In genomic region chr2:174673592-174674286, GRCm38 (mm10) we compare ENCODE assay signal across 8 mouse cellular contexts. TPM values are rescaled to one million over a fixed set of nuclear protein-coding genes. Genes with fewer than 3 reads are reported as not detected.
A peak's percentile ranks its signal among the peaks of the same experiment; 100 is the strongest.
DNase-seq lines count a peak whose midpoint lies in the region; ATAC-seq and TF ChIP-seq lines count a peak whose summit lies in the region.

No protein-coding gene starts in this region.

- no peak for TF ChIP-seq POLR2A in myocyte (IDR thresholded peaks at IDR 0.05; ENCODE audit: insufficient read length, low read depth)

- peaks cover 8% of the 10 kb centered on the region for H3K4me1 ChIP-seq in erythroblast, embryonic 14.5 days (ENCODE audit: control insufficient read depth)
- peaks cover 16% of the 10 kb centered on the region; the same call in 1 of the 2 replicates for H3K4me1 ChIP-seq in heart, embryonic 12.5 days (replicated peaks)
- no peaks in the 10 kb centered on the region; the same call in 1 of the 2 replicates for H3K4me1 ChIP-seq in kidney, postnatal 0 days (replicated peaks; ENCODE audit: insufficient read depth, low read length)
- H3K4me1 ChIP-seq in liver, embryonic 11.5 days (replicated peaks; ENCODE audit: control insufficient read depth, insufficient read depth, low read length) = peaks cover 3% of the 10 kb centered on the region; the same call in 1 of the 2 replicates

- H3K4me3 ChIP-seq in C2C12 (ENCODE audit: insufficient read depth, poor library complexity, severe bottlenecking) (no peak overlapping the region), myocyte (no peak overlapping the region)
- peak overlapping the region; percentile 49 for H3K4me3 ChIP-seq in erythroblast, embryonic 14.5 days (replicated peaks)
- H3K4me3 ChIP-seq in heart, embryonic 12.5 days = peak overlapping the region; percentile 59
- peak overlapping the region; percentile 35 for H3K4me3 ChIP-seq in kidney, postnatal 0 days (replicated peaks; ENCODE audit: low read depth, low read length)
- H3K4me3 ChIP-seq in liver, embryonic 11.5 days (ENCODE audit: low read depth, low read length) = peak overlapping the region; percentile 47

- H3K27me3 ChIP-seq in C2C12 (ENCODE audit: control insufficient read depth, insufficient read depth, insufficient read length) (peaks cover 3% of the 10 kb centered on the region), myocyte (ENCODE audit: control insufficient read depth, insufficient read depth, insufficient read length) (no peaks in the 10 kb centered on the region)
- peaks cover 30% of the 10 kb centered on the region for H3K27me3 ChIP-seq in erythroblast, embryonic 14.5 days (ENCODE audit: control insufficient read depth)
- H3K27me3 ChIP-seq in heart, embryonic 12.5 days (replicated peaks) = peaks cover 23% of the 10 kb centered on the region
- H3K27me3 ChIP-seq in kidney, postnatal 0 days (ENCODE audit: insufficient read depth, low read length) = no peaks in the 10 kb centered on the region
- peaks cover 20% of the 10 kb centered on the region for H3K27me3 ChIP-seq in liver, embryonic 11.5 days (replicated peaks; ENCODE audit: control insufficient read depth, insufficient read depth, low read length)

- peak; percentile 82 for DNase-seq in brain, embryonic 18.5 days (ENCODE audit: low read depth, low spot score)
- peak; percentile 92 for DNase-seq in kidney, postnatal 0 days (ENCODE audit: low spot score)
- DNase-seq in liver, embryonic 11.5 days (ENCODE audit: low spot score) = peak; percentile 83
- peak; percentile 83 to 93 for DNase-seq in spleen, postnatal 4 days (ENCODE audit: low spot score in 2 of 2)

- no peak overlapping the region for H3K27ac ChIP-seq in heart, embryonic 12.5 days (ENCODE audit: poor library complexity, severe bottlenecking)
- no peak overlapping the region for H3K27ac ChIP-seq in kidney, postnatal 0 days
- no peak overlapping the region for H3K27ac ChIP-seq in liver, embryonic 11.5 days (ENCODE audit: low read depth, low read length)

- no peaks in the 10 kb centered on the region for H3K9me3 ChIP-seq in erythroblast, embryonic 14.5 days (ENCODE audit: control insufficient read depth, low read length)
- no peaks in the 10 kb centered on the region for H3K9me3 ChIP-seq in heart, embryonic 12.5 days (replicated peaks)
- no peaks in the 10 kb centered on the region for H3K9me3 ChIP-seq in kidney, postnatal 0 days (replicated peaks; ENCODE audit: low read length)
- no peaks in the 10 kb centered on the region for H3K9me3 ChIP-seq in liver, embryonic 11.5 days (ENCODE audit: control insufficient read depth, low read length)

- peak; percentile 74 for ATAC-seq in heart, embryonic 12.5 days (ENCODE audit: insufficient number of reproducible peaks, low FRiP score)
- peak; percentile 73 for ATAC-seq in kidney, postnatal 0 days (replicated peaks; ENCODE audit: low FRiP score, low read depth)
- ATAC-seq in liver, embryonic 11.5 days (replicated peaks; ENCODE audit: low FRiP score) = peak; percentile 78

- H3ac ChIP-seq in C2C12 (ENCODE audit: control insufficient read depth, insufficient read length, low read depth) (no peak overlapping the region), myocyte (ENCODE audit: control insufficient read depth, insufficient read length) (no peak overlapping the region)

- H3K79me2 ChIP-seq in C2C12 (ENCODE audit: control insufficient read depth, insufficient read depth) = no peaks in the 10 kb centered on the region
- H3K79me2 ChIP-seq in myocyte (ENCODE audit: control insufficient read depth, insufficient read depth) = no peaks in the 10 kb centered on the region

- WGBS in heart, embryonic 12.5 days = under 1% methylated on average over 25 of the region's 25 CpGs
- WGBS in kidney, postnatal 0 days = under 1% methylated on average over 25 of the region's 25 CpGs
- 1% methylated on average over 25 of the region's 25 CpGs for WGBS in liver, embryonic 11.5 days

- H3K79me3 ChIP-seq in C2C12 (ENCODE audit: low read depth) = no peaks in the 10 kb centered on the region

- H3K4me2 ChIP-seq in heart, embryonic 12.5 days = peak overlapping the region; percentile 100
- H3K4me2 ChIP-seq in kidney, postnatal 0 days (ENCODE audit: low read length) = peak overlapping the region; percentile 72
- H3K4me2 ChIP-seq in liver, embryonic 11.5 days = peak overlapping the region; percentile 87
- peak overlapping the region; percentile 90 for H3K4me2 ChIP-seq in myocyte (ENCODE audit: low read depth)

- peak overlapping the region; percentile 74 for H3K9ac ChIP-seq in heart, embryonic 12.5 days
- peak overlapping the region; percentile 31 for H3K9ac ChIP-seq in kidney, postnatal 0 days (ENCODE audit: low read depth, low read length)
- H3K9ac ChIP-seq in liver, embryonic 11.5 days (ENCODE audit: low read depth, low read length) = peak overlapping the region; percentile 28; the same call in 1 of the 2 replicates

- no peaks in the 10 kb centered on the region for H3K36me3 ChIP-seq in C2C12 (ENCODE audit: control insufficient read depth, insufficient read depth)
- no peaks in the 10 kb centered on the region for H3K36me3 ChIP-seq in erythroblast, embryonic 14.5 days (ENCODE audit: control insufficient read depth)
- H3K36me3 ChIP-seq in heart, embryonic 12.5 days = no peaks in the 10 kb centered on the region
- no peaks in the 10 kb centered on the region for H3K36me3 ChIP-seq in kidney, postnatal 0 days (ENCODE audit: insufficient read depth, low read length)
- no peaks in the 10 kb centered on the region for H3K36me3 ChIP-seq in liver, embryonic 11.5 days (ENCODE audit: control insufficient read depth, insufficient read depth, low read length)
- H3K36me3 ChIP-seq in myocyte (ENCODE audit: control insufficient read depth, insufficient read depth) = no peaks in the 10 kb centered on the region

- TF ChIP-seq CTCF in C2C12 (IDR thresholded peaks at IDR 0.05; ENCODE audit: control insufficient read depth, insufficient read depth, insufficient read length) = peak; percentile 85
- TF ChIP-seq CTCF in kidney, postnatal 0 days (IDR thresholded peaks at IDR 0.05; ENCODE audit: low read depth) = peak; percentile 76

TF ChIP-seq in C2C12, 6 proteins besides CTCF, POLR2A, EP300 and RAD21:
- no peak for TF ChIP-seq MYOG (IDR thresholded peaks at IDR 0.05; ENCODE audit: control insufficient read depth, extremely low read depth, insufficient read length)
- no peak for TF ChIP-seq USF1 (IDR thresholded peaks at IDR 0.05; ENCODE audit: low read depth)
- TF ChIP-seq FOSL1 (IDR thresholded peaks at IDR 0.05; ENCODE audit: insufficient read depth, low read length, poor library complexity, severe bottlenecking) = no peak
- no peak for TF ChIP-seq MAX (IDR thresholded peaks at IDR 0.05)
- no peak for TF ChIP-seq CEBPB (IDR thresholded peaks at IDR 0.05; ENCODE audit: low read depth)
- no peak for TF ChIP-seq MYOD1 (IDR thresholded peaks at IDR 0.05; ENCODE audit: control insufficient read depth, insufficient read length, low read depth)

TF ChIP-seq in myocyte, 11 proteins besides CTCF, POLR2A, EP300 and RAD21:
- TF ChIP-seq MAX (IDR thresholded peaks at IDR 0.05; ENCODE audit: low read depth) (no peak), MYOG (IDR thresholded peaks at IDR 0.05; ENCODE audit: control insufficient read depth in 1 of 3, insufficient read depth in 1 of 3, insufficient read length in 2 of 3, low read depth in 2 of 3) (no peak), CEBPB (IDR thresholded peaks at IDR 0.05; ENCODE audit: insufficient read depth, poor library complexity, severe bottlenecking) (no peak), POLR2AphosphoS2 (IDR thresholded peaks at IDR 0.05; ENCODE audit: insufficient read length, low read depth) (no peak), REST (IDR thresholded peaks at IDR 0.05; ENCODE audit: insufficient read depth, insufficient read length) (no peak), USF1 (IDR thresholded peaks at IDR 0.05; ENCODE audit: low read depth) (no peak), E2F4 (IDR thresholded peaks at IDR 0.05; ENCODE audit: insufficient read depth) (no peak), TCF3 (IDR thresholded peaks at IDR 0.05; ENCODE audit: insufficient read length, low read depth) (no peak)

RNA-seq across cellular contexts. Expression of gene Zfp831, which starts 30.4 kb away (rescaled TPM):
- not detected for polyA plus RNA-seq in C2C12 (2012; fragmentation: generic; extraction: Trizol)
- not detected in 2 replicates for polyA plus RNA-seq in erythroblast, embryonic 14.5 days (2012)
- polyA plus RNA-seq in heart, embryonic 12.5 days (2016; fragmentation: Nextera tagmentation; extraction: Ambion mirVana) = not detected in 2 replicates
- polyA plus RNA-seq in kidney, postnatal 0 days (2015; fragmentation: Nextera tagmentation; extraction: Ambion mirVana) = not detected in 2 replicates
- polyA plus RNA-seq in liver, embryonic 11.5 days (2014; fragmentation: Nextera tagmentation; extraction: Ambion mirVana) = 0.01 TPM in 1 of 2 replicates, not detected in the other
- polyA plus RNA-seq in myocyte (2012; fragmentation: generic; extraction: Trizol) = not detected

Comparison
In these comparisons a context has a peak if more than half of its experiments do, and no peak if none do; other contexts are left out.
1. H3K4me3 ChIP-seq: peak in erythroblast, embryonic 14.5 days (single experiment), heart, embryonic 12.5 days (single experiment), kidney, postnatal 0 days (single experiment) and liver, embryonic 11.5 days (single experiment); none in C2C12 (single experiment) and myocyte (single experiment).
2. Peak in every context shown above with its lines, with median percentiles within 50 percentile points of each other: DNase-seq, ATAC-seq, H3K4me2 ChIP-seq and H3K9ac ChIP-seq.